Mouse (Mus musculus): ENCODE results near the gene Plekhj1.

The Plekhj1 gene

DNA sequence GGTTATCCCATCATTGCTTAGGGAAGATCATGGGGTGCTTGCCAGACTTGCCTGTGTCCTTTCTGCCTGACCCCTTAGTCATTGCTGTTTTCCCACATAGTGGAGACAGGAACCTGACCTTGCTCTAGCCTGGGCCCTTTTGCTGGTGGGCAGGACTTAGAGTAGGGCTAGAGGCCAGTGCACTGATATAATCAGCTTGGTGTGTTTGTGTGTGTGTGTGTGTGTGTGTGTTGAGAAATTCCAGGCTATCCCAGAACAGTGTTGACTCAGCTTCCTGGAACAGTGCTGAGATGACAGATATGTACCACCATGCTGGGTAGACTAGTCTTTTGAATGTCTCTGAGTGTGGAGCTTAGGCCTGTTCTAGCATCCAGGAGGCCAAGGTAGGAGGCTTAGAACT, 18.9 kb downstream of the Plekhj1 start:
- no peak for DNase-seq (ENCODE audit: extremely low spot score, low spot score)

DNA sequence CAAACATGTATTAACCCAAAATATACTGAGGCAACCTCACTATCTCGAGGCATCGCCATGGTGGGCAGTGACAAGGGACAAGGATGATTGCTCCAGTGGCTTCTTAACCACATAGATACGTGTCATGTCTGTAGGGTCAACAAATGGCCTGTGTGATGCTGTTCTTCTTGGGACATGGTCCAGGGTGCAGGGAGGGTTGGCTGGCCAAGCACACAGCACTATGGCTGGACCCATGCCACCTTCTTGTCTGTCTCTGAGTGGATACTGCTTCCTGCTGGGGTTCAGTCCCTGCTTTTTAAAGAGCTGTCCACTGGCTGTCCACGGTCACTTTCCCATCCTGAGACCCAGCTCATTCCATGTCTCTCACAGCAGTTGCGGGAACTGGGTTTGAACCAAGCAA, 21.3 kb downstream of the Plekhj1 start:
- DNase-seq (ENCODE audit: extremely low spot score, low spot score), result no peak

DNA sequence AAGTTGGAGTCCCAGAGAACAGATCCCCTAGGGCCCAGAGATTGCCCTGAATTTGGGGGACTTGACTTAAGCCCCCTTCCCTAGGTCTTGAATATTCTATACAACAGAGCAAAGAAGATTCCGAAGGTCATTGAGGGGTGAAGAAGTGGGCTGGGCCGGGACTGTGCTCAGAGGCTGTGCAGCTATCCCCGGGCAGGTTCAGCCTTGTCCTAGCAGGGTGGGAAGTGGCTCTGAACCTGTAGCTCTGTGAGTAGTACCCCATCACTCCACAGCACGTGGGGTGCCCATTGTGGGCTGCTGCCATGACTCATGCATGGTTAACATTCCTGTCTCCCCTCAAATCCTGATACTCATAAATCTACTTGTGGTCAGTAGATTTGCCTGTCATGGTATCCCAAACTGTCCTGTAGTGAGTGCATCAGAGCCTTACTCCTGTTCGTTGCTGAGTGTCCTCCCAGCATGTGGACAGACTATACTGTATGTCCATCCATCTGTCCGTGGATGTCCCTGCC, 22.0 kb downstream of the Plekhj1 start:
- DNase-seq (ENCODE audit: extremely low spot score, low spot score), result no peak

DNA sequence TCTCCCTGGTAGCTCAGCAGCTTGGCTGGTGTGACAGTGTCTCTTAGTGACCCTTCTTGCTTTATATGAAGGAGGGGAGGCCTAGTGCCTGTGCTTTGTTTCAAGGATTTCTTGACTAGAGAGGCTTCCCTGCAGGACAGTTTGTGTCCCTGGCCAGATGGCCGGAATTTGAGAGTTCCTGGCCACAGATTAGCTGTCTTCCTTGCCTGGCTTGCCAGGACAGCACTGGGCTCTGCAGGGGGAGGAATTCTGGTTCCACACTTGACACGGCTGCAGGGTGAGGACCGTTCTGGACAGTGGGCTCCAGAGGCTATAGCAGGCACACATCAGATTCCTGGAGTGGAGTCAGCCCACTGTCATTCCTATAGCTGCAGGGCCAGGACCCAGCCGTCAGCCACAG, 22.7 kb downstream of the Plekhj1 start:
- DNase-seq (ENCODE audit: extremely low spot score, low spot score), result no peak

DNA sequence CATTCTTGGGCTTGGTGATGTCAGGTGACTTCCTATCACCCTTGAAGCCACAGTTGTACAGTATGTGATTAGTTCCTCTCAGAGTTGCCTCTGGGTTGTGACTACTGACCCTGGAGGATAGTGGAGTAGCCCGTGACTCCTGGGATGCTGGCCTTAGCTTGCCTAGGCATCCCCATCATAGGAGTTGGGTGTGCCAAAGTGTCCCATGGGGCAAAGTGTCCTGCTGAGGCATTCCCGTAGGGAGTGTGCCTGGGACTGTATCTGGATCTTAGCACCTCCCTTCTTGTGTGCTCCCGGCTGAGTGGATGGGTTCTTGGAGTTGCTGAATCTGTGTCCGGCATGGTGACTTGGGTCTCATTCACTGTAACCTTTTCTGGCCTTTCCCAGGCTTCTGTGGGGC, 23.4 kb downstream of the Plekhj1 start:
- no peak for DNase-seq (ENCODE audit: extremely low spot score, low spot score)

DNA sequence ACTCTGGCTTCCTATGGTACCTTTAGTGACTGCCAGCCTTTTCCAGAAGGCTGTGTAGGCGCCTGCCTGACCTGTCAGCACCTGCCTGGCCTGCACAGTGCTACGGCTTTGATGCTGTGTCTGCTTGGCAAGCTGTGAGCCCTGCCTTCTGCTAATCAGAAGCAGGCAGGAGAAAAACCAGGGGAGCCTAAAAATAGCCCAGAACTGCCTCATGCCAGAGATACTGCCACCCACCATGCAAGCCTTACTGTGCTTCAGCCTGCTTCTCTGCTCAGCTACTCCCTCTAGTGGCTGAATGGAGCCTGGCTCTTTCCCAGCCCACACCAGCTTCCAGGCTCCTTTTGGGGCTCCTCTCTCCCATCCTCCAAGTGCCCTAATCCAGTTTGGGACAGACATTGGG, 23.9 kb downstream of the Plekhj1 start:
- DNase-seq (ENCODE audit: extremely low spot score, low spot score), result peak; percentile 66

DNA sequence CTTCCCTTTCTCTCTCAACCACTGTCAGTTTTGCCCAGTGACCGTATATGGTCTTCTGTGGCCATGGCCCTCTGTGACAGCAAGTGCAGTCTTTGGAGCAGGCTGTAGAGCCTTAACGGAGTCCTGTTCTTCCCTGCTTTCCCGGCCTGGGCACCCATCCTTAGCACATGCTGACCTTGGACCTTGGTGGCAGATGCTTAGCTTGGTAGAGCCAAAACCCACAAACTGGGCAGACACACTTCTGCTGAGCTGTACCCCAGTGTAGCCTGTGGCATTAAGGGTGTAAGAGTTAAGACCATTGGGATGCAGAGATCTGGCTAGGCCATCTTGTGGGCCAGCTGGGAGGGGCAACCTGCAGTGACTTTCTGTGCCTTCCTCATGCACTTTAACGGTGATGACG, 24.6 kb downstream of the Plekhj1 start:
- DNase-seq (ENCODE audit: extremely low spot score, low spot score), result no peak

DNA sequence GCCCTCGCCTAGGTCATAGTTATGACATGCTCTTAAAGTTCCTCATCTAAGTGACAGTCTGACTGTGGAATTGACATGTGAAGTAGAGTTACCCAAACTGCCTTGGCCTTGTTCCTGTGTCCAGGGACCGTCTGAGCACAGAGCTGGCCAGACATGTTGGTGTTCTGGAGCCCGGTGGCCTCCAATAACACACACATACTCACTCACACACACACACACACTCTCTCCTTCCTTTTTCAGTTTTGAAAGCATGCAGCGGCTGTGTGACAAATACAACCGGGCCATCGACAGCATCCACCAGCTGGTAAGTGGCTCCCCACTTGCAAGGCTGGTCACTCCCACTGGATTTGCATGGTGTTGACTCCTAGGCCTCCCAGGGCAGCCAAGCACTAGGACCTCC, 30.1 kb downstream of the Plekhj1 start:
- no peak for DNase-seq (ENCODE audit: extremely low spot score, low spot score)

DNA sequence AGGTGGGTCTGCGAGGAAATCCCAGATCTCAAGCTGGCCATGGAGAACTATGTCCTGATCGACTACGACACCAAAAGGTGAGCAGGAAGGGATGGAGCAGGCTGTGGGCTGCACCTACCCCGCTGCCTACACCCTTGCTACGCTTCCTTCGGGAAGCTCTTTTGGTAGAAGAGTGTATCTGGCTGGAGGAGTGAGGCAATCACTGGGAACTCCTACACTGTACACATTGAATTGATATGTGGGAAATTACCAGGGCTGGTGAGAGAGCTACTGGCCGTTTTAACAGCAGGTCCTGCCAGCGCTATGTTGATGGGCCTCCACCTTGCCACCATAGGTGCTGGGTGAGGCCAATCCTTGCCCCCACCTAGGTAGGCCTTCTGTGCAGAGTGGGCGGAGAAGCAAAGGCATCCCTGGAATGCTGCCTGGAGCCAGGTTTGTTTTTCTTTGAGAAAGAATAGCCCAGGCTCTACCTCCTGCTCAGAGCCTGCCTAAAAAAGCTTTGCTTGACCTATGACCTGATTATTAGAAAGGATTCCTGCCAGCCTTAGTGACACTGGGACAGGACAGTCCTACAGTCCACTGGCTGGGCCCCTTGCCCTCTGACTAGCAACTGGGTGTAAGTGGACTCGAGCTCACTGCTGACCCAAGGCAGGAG, 32.1 kb downstream of the Plekhj1 start:
- DNase-seq (ENCODE audit: extremely low spot score, low spot score), result no peak

DNA sequence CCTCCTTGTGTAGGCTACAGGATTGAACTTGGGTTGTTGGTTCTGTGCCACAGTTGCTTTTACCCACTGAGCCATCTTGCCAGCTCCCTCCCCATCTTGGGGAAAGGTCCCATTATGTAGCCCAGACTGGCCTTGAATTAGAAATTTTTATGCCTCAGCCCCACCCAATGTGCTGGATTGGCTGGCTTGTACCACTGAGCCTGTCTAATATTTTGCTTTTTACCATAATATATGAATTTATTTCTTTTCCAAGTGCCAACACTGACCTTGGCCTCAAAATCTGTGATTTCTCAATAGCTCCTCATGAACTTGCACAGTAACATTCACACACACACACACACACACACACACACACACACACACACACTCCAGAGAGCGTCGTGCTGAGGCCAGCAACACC, 32.7 kb downstream of the Plekhj1 start:
- DNase-seq (ENCODE audit: extremely low spot score, low spot score), result no peak

DNA sequence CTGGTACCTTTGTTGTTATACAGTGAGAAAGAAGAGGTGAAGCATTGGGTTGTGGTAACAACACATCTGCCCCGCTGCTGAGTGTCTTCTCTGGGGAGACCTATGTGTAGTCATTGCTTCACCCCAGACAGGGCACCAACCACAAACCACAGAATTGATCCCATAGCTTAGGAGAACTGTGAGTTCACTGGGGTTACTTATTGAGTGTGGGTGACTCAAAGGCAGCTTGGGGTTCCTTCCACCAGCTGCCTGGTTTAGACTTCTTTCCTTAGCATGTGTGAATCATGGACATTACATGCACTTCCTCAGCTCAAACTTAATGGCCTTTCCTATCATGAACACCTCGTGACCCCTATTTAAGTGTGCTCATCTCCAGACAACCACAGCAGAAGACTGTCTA, 34.9 kb downstream of the Plekhj1 start:
- no peak for DNase-seq (ENCODE audit: extremely low spot score, low spot score)

DNA sequence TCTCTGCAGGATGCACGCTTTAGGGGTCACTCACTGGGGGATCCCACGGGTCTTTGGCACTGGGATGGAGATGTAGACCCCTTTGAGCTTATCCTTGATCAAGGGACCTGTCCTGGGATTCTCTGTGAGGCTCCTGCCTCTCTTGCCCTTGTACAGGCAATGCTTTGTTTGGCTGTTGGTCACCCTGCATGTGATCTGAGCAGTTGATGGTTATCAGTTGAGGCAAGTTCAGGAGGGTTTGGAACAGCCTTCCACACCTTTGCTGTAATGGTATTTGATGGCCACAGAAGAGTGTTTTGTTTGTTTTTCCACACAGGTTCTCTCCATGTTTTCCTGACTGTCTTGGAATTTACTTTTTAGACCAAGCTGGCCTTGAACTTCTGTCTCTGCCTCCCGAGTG, 36.6 kb downstream of the Plekhj1 start:
- DNase-seq (ENCODE audit: extremely low spot score, low spot score), result no peak

DNA sequence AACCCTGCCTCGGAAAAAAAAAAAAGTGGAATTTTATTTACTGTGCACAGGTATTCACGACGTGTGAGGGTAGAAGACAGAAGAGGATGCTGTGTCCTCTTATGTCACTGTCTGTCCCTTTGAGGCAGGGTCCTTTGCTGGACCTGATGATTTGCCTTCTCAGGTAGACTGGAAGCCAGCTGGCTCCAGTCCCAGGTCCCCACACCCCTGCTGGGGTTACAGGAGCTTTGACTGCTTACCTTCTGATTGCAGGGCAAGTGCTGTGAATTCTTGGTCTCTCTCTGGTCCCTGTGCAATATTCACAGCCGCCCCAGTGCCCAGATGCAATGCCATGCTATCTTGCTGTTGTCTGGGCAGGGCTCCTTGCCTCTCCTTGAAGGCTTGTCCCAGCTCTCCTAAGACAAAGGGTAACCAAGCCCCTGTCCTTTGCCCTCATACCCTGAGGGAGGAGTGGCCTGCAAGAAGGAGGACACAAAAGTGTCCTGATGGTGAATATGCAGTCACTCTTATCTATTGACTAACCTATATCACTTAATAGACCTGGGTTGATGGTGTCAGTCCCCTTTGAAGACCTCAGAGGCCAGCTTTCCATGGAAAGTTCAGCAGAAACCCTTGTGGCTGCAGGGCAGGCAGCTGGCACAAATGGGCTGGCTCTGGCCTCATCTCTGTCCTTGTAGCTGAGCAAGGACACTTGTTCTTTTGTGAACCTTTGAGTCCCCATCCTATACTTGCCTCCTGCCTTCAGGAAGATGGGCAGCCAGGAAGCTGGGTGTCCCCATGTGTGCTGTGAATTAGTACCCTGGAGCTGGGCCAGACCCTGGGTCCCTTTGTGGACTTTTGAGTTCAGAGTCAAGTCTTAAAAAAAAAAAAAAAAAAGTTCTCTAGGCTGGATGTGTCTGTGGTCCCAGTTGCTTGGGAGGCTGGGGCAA, 37.6 kb downstream of the Plekhj1 start:
- no peak for DNase-seq (ENCODE audit: extremely low spot score, low spot score)

DNA sequence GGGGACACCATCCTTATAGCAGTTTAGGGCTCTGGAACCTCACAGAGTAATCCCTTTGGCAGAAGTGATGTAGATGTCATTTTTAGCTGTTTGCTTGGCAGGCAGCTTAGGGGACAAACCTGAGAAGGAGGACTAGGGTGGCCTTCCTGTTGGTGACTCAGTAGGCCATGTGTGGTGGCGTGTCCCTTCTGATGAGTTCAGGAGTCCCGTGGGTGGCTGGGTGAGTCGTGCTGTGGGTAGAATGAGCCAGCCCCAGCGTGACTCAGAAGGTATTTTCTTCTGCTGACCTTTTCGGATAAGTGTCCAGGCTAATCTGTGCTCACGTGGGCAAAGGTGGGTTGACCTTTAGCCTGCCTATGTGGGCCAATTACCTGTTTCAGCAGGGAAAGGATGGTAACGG, 39.8 kb downstream of the Plekhj1 start:
- no peak for DNase-seq (ENCODE audit: extremely low spot score, low spot score)

DNA sequence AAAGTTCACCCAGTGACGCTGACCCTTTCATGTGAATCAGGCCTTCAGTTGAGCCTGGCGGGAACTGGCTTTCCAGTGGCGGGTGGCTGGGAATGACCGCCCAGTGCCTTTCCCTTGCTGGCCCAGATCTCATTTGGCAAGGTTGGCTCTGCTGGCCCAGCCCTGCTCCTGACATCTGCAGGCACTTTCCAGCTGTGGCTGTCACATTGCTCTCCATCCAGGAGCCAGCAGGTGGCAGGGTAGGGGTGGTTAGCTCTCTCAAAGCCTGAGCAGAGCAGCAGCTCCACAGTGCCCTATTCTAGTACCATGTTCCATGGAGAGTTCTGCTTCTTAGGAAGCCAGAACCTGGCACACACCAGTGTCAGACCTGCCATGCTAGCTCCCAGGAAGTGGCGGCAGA, 40.7 kb downstream of the Plekhj1 start:
- peak; percentile 41 for DNase-seq (ENCODE audit: extremely low spot score, low spot score)

DNA sequence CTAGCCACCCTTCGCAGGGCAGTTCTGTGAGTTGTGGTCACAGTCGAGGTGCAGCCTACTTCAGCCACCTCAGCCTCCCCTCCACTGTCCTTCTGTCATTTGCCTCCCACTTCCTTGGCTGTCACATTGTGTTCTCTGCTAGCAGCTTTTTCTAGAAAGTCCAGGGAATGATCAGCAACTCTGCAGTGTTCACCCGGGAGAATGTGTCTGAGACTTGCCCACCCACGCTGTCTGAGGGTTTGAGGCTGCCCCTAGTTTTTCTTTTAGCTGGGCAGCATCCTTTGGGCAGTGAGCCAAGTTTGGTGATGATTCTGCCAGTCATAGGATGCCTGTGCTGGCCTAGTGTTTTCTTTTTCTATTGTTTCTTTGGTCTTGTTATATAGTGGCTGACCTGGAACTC, 41.5 kb downstream of the Plekhj1 start:
- no peak for DNase-seq (ENCODE audit: extremely low spot score, low spot score)

DNA sequence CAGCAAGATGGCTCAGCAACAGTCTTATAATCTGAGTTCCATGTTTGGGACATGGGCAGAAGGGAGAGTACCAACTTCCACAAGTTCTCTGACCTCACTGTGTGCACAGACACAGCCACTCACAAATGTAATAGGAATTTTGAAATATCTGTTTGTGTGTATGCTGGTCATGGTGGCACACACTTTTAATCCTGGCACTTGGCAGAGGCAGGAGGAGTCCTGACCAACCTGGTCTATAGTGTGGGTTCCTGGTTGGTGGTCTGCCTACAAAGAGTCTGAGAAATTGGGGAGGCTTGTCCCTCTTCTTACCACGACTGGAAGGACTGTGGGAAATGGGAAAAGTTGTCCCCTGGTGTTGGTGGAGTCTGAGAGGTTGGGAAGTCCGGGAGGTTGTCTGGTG, 41.9 kb downstream of the Plekhj1 start:
- no peak for DNase-seq (ENCODE audit: extremely low spot score, low spot score)

DNA sequence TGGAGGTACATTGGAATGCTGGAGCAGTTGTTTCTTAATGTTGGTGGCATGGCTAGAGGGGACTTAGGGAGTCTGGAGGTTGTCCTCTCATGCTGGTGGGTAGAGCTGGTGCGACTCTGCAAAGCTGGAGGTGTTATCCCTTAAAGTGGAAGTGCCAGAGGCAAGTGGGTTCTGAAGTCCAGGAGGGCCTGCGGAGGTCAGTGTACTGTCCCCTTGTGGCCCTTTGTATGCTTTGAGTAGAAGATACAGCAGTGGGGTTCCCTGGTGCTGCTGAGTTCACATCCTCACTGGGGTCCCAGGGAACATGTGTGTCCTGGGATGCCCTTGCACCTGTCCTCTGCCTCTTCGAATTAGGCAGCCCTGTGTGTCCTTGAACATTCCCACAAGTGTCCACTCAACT, 42.3 kb downstream of the Plekhj1 start:
- DNase-seq (ENCODE audit: extremely low spot score, low spot score), result no peak

DNA sequence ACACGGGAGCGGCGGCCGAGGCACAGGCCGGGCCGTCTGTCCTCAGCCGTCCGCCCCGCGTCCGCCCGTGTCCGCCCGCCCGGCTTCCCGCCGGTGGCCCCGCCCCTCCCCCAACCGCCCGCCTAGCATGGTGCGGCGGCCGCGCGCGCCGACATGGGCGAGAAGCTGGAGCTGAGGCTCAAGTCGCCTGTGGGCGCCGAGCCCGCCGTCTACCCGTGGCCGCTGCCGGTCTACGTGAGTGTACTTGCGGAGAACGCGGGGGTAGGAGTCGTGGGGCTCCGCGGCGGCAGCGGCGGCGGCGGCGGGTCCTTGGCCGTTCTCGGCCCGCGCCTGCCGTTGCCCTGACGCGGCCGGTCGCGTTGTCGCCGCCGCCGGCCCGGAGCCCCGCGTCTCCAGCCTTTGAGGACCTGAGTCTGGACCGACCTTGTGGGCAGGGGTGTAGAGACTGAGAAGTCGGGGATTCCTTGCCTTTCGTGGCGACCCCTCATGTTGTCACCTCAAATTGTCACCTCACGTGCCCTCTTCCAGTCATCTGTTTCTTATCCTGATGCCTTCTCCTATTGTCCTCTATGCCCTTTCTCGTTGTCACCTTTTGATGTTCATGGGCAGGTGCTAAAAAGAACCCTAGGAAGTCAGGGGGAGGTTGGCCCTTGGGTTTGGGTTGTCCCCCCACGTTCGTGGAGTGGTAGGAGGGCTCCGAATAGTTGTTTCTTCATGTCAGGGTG, 43.0 kb downstream of the Plekhj1 start:
- peak; percentile 21 for DNase-seq (ENCODE audit: extremely low spot score, low spot score)

DNA sequence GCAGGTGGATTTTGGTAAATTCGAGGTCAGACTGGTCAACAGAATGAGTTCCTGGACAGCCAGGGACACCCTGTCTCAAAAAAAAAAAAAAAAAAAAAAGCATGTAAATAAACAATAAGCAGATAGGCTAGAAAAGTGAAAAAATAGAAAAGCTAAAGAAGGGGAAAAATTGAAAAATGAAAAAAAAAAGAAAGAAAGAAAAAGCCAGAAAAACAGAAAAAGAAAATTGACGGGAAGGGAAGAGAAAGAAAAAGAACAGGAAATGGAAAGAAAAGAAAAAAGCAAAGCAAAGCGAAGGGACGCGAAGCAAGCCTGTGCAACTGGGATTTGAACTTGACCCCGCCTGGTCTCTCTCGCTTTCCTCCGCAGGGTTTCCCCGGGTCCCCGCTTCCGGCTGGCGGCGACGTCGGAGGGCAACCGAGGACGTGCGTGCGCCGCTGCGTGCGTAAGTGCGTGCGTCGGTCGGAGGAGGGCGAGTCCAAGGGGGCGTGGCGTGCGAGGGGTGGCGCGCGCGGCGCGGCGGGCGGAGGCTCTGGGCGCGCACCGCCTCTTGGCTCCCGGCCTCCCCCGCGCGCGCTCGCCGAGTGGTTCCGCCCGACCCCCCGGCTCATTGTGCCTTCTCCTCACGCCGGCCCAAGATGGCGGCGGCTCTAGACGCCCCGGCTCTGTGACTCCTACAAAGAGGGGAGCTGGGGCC, 43.7 kb downstream of the Plekhj1 start, which contains the start of gene Dot1l:
Dot1l (plus strand) TSS at position 613 of the 697 bp plus-strand sequence.
- peak; percentile 99 for DNase-seq (ENCODE audit: extremely low spot score, low spot score)

DNA sequence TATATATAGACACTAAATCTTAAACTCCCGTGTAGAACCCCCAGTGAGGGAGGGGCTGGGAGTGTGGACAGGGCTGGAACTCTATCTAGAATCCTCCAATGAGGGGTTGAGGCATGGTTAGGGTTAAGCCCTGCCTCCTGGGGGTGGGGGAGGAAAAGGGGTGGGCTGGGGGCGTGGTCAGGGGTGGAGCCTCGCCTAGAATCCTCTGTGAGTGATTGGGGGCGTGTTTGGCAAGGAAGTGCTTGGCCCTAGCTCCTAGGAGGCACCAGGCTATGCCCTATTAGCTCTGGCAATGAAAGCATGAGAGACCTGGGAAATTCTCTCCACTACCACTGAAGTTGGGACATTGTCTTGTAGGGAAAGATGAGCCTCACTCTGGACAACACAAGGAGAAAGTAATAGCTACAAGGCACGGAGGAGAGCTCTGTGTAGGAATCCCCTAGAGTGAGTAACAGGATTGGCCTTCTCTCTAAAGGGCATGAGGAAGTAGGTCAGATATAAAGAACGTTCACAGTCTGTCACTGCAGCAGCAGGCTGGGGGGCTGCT, 46.3 kb downstream of the Plekhj1 start:
- peak; percentile 83 for DNase-seq (ENCODE audit: extremely low spot score, low spot score)

All from neural tube, embryonic 10.5 days (tissue).